Mouse (Mus musculus) erythroid progenitor cell, adult 5-6 weeks (primary cell): Measurements from ENCODE around the gene Cep250. TPM values are rescaled to one million over a fixed set of nuclear protein-coding genes. Genes with fewer than 3 reads are reported as not detected.

Source experiments
- total RNA-seq, 2 experiments: library from RNA; stranded (forward) in 1 of 2; stranded (reverse) in 1 of 2; fragments of 150-400 nt in 1 of 2; fragments of 186-747, 209-891 nt in 1 of 2; gene quantifications; 2 replicates each; pipeline versions ENCODE4 v1.2.3 to v1.2.4; 2015 to 2017; ENCODE audit warnings: low replicate concordance in 2 of 2

The Cep250 gene
- total RNA-seq, 2 experiments from 2014 or later: 4.2 to 19.2 TPM

Other genes starting within 250 kb of the Cep250 start
- 11.3 and 12.3 TPM in 2 replicates for gene Edem2, start 227.0 kb upstream of the Cep250 start, total RNA-seq (2015; ENCODE audit: low replicate concordance)
- gene Edem2, start 227.0 kb upstream of the Cep250 start, total RNA-seq (2017; ENCODE audit: low replicate concordance): 6.2 and 6.7 TPM in 2 replicates
- not detected in 2 replicates for gene Gm17581, start 220.6 kb upstream of the Cep250 start, total RNA-seq (2015; ENCODE audit: low replicate concordance)
- gene Gm17581, start 220.6 kb upstream of the Cep250 start, total RNA-seq (2017; ENCODE audit: low replicate concordance): not detected in 2 replicates
- not detected in 2 replicates for gene Procr, start 205.3 kb upstream of the Cep250 start, total RNA-seq (2015; ENCODE audit: low replicate concordance)
- gene Procr, start 205.3 kb upstream of the Cep250 start, total RNA-seq (2017; ENCODE audit: low replicate concordance): not detected in 2 replicates
- gene Mmp24, start 181.1 kb upstream of the Cep250 start, total RNA-seq (2015; ENCODE audit: low replicate concordance): not detected in 2 replicates
- not detected in 2 replicates for gene Mmp24, start 181.1 kb upstream of the Cep250 start, total RNA-seq (2017; ENCODE audit: low replicate concordance)
- gene BC029722, start 137.0 kb upstream of the Cep250 start, total RNA-seq (2015; ENCODE audit: low replicate concordance): not detected in 2 replicates
- gene BC029722, start 137.0 kb upstream of the Cep250 start, total RNA-seq (2017; ENCODE audit: low replicate concordance): 0.77 and 1.6 TPM in 2 replicates
- gene Eif6, start 129.5 kb upstream of the Cep250 start, total RNA-seq (2015; ENCODE audit: low replicate concordance): 68.1 and 91.0 TPM in 2 replicates
- 11.6 and 28.1 TPM in 2 replicates for gene Eif6, start 129.5 kb upstream of the Cep250 start, total RNA-seq (2017; ENCODE audit: low replicate concordance)
- gene Fam83c, start 121.6 kb upstream of the Cep250 start, total RNA-seq (2015; ENCODE audit: low replicate concordance): not detected in 2 replicates
- gene Fam83c, start 121.6 kb upstream of the Cep250 start, total RNA-seq (2017; ENCODE audit: low replicate concordance): not detected in 2 replicates
- 1.7 and 7.6 TPM in 2 replicates for gene Uqcc1, start 26.1 kb upstream of the Cep250 start, total RNA-seq (2015; ENCODE audit: low replicate concordance)
- 2.3 and 2.6 TPM in 2 replicates for gene Uqcc1, start 26.1 kb upstream of the Cep250 start, total RNA-seq (2017; ENCODE audit: low replicate concordance)
- gene Gm15557, start 15.7 kb upstream of the Cep250 start, total RNA-seq (2015; ENCODE audit: low replicate concordance): not detected in 2 replicates
- not detected in 2 replicates for gene Gm15557, start 15.7 kb upstream of the Cep250 start, total RNA-seq (2017; ENCODE audit: low replicate concordance)
- not detected in 2 replicates for gene Gdf5, start 11.1 kb upstream of the Cep250 start, total RNA-seq (2015; ENCODE audit: low replicate concordance)
- gene Gdf5, start 11.1 kb upstream of the Cep250 start, total RNA-seq (2017; ENCODE audit: low replicate concordance): not detected in 2 replicates
- gene 6430550D23Rik, start 51.5 kb downstream of the Cep250 start, total RNA-seq (2015; ENCODE audit: low replicate concordance): not detected in 2 replicates
- gene 6430550D23Rik, start 51.5 kb downstream of the Cep250 start, total RNA-seq (2017; ENCODE audit: low replicate concordance): 0.26 TPM in 1 of 2 replicates, not detected in the other
- gene Ergic3, start 51.6 kb downstream of the Cep250 start, total RNA-seq (2015; ENCODE audit: low replicate concordance): 59.5 and 136 TPM in 2 replicates
- gene Ergic3, start 51.6 kb downstream of the Cep250 start, total RNA-seq (2017; ENCODE audit: low replicate concordance): 18.6 and 22.6 TPM in 2 replicates
- gene Fer1l4, start 96.5 kb downstream of the Cep250 start, total RNA-seq (2015; ENCODE audit: low replicate concordance): not detected in 2 replicates
- gene Fer1l4, start 96.5 kb downstream of the Cep250 start, total RNA-seq (2017; ENCODE audit: low replicate concordance): not detected in 2 replicates
- gene Spag4, start 108.7 kb downstream of the Cep250 start, total RNA-seq (2015; ENCODE audit: low replicate concordance): not detected in 2 replicates
- gene Spag4, start 108.7 kb downstream of the Cep250 start, total RNA-seq (2017; ENCODE audit: low replicate concordance): not detected in 2 replicates
- 46.5 and 58.7 TPM in 2 replicates for gene Cpne1, start 155.5 kb downstream of the Cep250 start, total RNA-seq (2015; ENCODE audit: low replicate concordance)
- 14.9 and 26.0 TPM in 2 replicates for gene Cpne1, start 155.5 kb downstream of the Cep250 start, total RNA-seq (2017; ENCODE audit: low replicate concordance)
- 39.4 and 47.6 TPM in 2 replicates for gene Rbm12, start 155.5 kb downstream of the Cep250 start, total RNA-seq (2015; ENCODE audit: low replicate concordance)
- 12.3 and 18.4 TPM in 2 replicates for gene Rbm12, start 155.5 kb downstream of the Cep250 start, total RNA-seq (2017; ENCODE audit: low replicate concordance)
- gene Gm28036, start 170.6 kb downstream of the Cep250 start, total RNA-seq (2015; ENCODE audit: low replicate concordance): 2.5 TPM in 1 of 2 replicates, not detected in the other
- 11.3 and 23.7 TPM in 2 replicates for gene Gm28036, start 170.6 kb downstream of the Cep250 start, total RNA-seq (2017; ENCODE audit: low replicate concordance)
- gene Romo1, start 187.6 kb downstream of the Cep250 start, total RNA-seq (2015; ENCODE audit: low replicate concordance): 26.8 and 43.6 TPM in 2 replicates
- 4.2 and 16.4 TPM in 2 replicates for gene Romo1, start 187.6 kb downstream of the Cep250 start, total RNA-seq (2017; ENCODE audit: low replicate concordance)
- gene Nfs1, start 187.7 kb downstream of the Cep250 start, total RNA-seq (2015; ENCODE audit: low replicate concordance): 56.6 and 86.8 TPM in 2 replicates
- gene Nfs1, start 187.7 kb downstream of the Cep250 start, total RNA-seq (2017; ENCODE audit: low replicate concordance): 20.4 and 21.9 TPM in 2 replicates
- gene Rbm39, start 223.8 kb downstream of the Cep250 start, total RNA-seq (2015; ENCODE audit: low replicate concordance): 430 and 594 TPM in 2 replicates
- 425 and 602 TPM in 2 replicates for gene Rbm39, start 223.8 kb downstream of the Cep250 start, total RNA-seq (2017; ENCODE audit: low replicate concordance)
- 1.8 and 15.1 TPM in 2 replicates for gene Phf20, start 240.0 kb downstream of the Cep250 start, total RNA-seq (2015; ENCODE audit: low replicate concordance)
- 14.6 and 15.4 TPM in 2 replicates for gene Phf20, start 240.0 kb downstream of the Cep250 start, total RNA-seq (2017; ENCODE audit: low replicate concordance)